Mouse (Mus musculus): ENCODE results near the gene Cd300ld3.

GRCm38 (mm10) chr11:115080886-115081285 lies 32.7 kb upstream of the Cd300ld3 start:
- TF ChIP-seq GATA1 (IDR thresholded peaks at IDR 0.05; ENCODE audit: low read length) (no peak), TAL1 (IDR thresholded peaks at IDR 0.05; ENCODE audit: low read length) (no peak)
